Mouse (Mus musculus) embryonic fibroblast, embryonic 13.5 days (primary cell): ENCODE measurements around the gene Hspa1l. TPM values are rescaled to one million over a fixed set of nuclear protein-coding genes. Genes with fewer than 3 reads are reported as not detected.
"Not testable (repeated sequence)": the region's sequence is repeated elsewhere in the genome, so short reads cannot be mapped to it uniquely, and the experiment has no call there.

Experiments
- H3K27ac ChIP-seq: 2 replicates; pipeline ENCODE4 v1.5.1; 2012; ENCODE audit warnings: low read length, control low read depth, inconsistent platforms; ENCODE audit not compliant: insufficient read depth
- H3K4me1 ChIP-seq: 2 replicates; pipeline ENCODE4 v1.6.1; 2011; ENCODE audit warnings: low read length; ENCODE audit not compliant: control insufficient read depth, insufficient read depth
- H3K4me3 ChIP-seq: 2 replicates; pipeline ENCODE4 v1.5.1; 2011; ENCODE audit warnings: mild to moderate bottlenecking, control low read depth, low read length; ENCODE audit not compliant: insufficient read depth
- CTCF ChIP-seq: IDR thresholded peaks from 2 replicates; pipeline ENCODE4 v1.5.1; 2011; ENCODE audit warnings: mild to moderate bottlenecking, control low read depth, low read length, moderate library complexity, borderline replicate concordance; ENCODE audit not compliant: insufficient read depth
- POLR2A ChIP-seq: IDR thresholded peaks from 2 replicates; pipeline ENCODE4 v1.6.1; 2011; ENCODE audit warnings: low read depth, mild to moderate bottlenecking, control low read depth, low read length, moderate library complexity
- polyA plus RNA-seq: library from polyadenylated mRNA; stranded (reverse); fragments of >200 nt; gene quantifications from 2 replicates; pipeline ENCODE4 v1.2.4, GENCODE M21; 2011; ENCODE audit warnings: low read depth; ENCODE audit not compliant: missing spikeins, insufficient read length

Gene Hspa1l
- polyA plus RNA-seq, result not detected in 2 replicates

DNA sequence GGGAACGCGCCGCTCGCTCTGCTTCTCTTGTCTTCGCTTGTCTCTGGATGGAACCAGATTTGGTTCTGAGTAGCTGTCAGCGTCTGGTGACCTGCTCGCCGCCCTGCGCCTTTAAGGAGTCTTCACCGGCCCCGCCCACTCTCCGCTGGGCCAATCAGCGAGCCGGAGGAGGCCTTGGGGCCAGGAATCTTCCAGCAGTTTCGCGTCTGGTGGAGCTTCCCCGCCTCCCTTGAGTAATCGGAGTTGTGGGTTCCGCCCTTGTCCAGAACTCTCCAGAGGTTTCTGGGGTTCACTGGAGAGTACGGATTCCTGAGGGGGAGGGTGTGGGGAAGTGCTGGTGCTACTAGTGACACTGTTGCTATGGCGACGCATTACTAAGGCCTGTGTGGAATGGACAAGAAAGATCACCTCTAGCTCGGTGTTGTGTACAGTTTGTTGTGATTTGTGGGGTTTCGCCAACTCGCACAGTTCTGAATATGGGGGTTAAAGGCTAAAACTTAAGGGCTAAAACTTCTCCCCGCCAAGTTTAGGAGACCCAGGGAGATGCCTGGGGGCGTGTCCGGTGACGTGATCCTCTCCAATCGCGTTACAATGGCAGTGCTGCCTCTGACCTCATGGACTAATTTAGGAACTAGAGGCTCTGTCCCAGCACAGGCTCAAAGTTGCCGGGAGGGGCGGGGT, at the start of gene Hspa1l, which contains the start of gene Hspa1a:
Gene Hspa1l (plus strand): TSS at position 635 of the 681 bp plus-strand sequence.
Gene Hspa1a (minus strand): TSS at position 88 of the 681 bp plus-strand sequence.
- TF ChIP-seq POLR2A, result peak; percentile 84
- H3K4me1 ChIP-seq, result not testable (repeated sequence)
- Histone ChIP-seq H3K4me3 (peak within 1 kb of the TSS; percentile 24), H3K27ac (peak within 1 kb of the TSS; percentile 15; the same call in 1 of the 2 replicates)

DNA sequence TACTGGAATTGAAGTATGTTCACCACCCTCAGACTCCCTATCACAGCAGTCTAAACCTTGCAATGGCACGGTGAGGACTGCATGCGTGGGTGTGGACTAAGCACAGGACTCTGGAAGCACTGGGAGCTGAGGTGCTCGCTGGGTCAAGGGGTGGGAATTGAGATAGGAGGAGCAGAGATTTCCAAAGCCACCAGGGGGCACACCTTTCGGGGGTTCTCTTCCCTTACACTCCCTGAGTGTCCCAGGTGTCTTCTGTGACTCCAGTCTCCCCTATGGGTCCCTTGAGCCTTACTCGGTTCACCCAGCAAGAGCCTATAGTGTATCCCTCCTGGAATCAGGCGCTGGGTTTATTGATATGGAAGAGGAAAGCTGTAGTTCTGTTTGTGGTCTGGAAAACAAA, 49.6 kb upstream of the Hspa1l start:
- Histone ChIP-seq H3K4me1 (no peaks in the 10 kb centered on the region), H3K27ac (no peak overlapping the region), H3K4me3 (no peak overlapping the region)
- TF ChIP-seq CTCF (no peak), POLR2A (no peak)

GRCm38 (mm10) chr17:34924258-34924657, 48.2 kb upstream of the Hspa1l start:
- Histone ChIP-seq H3K4me3 (no peak overlapping the region), H3K27ac (no peak overlapping the region), H3K4me1 (no peaks in the 10 kb centered on the region)
- no peak for TF ChIP-seq CTCF
- TF ChIP-seq POLR2A, result no peak

- Histone ChIP-seq H3K27ac (no peak overlapping the region), H3K4me3 (no peak overlapping the region), H3K4me1 (0 out of 2 replicates have a peak, but pooled peaks cover 2% of the 10 kb centered on the region)
- TF ChIP-seq CTCF (no peak), POLR2A (no peak)
These were observed 45.0 kb upstream of the Hspa1l start for GRCm38 (mm10) chr17:34927306-34928019.

DNA sequence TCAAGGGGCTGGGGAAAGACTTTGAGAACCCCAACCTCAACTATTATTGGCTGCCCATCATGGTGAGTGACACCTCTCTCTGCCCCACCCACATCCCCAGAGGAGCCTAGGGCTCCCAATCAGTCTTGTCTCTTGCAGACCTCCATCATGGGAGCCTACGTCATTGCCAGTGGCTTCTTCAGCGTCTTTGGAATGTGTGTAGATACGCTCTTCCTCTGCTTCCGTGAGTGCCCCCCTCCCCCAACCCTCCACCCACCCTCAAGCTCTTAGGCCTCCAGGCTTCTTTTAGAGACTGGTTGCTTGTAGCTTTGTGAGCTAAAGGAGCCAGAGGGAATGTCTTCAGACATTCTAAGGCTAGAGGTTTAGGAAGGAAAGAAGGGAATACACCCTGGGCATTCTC, 43.7 kb upstream of the Hspa1l start:
- TF ChIP-seq POLR2A (no peak), CTCF (no peak)
- Histone ChIP-seq H3K27ac (no peak overlapping the region), H3K4me1 (0 out of 2 replicates have a peak, but pooled peaks cover 2% of the 10 kb centered on the region), H3K4me3 (no peak overlapping the region)

GRCm38 (mm10) chr17:34931061-34931734, 41.3 kb upstream of the Hspa1l start, which contains the start of gene Neu1:
TSS of gene Neu1 (plus strand) at chr17:34931253.
- Histone ChIP-seq H3K4me1 (0 out of 2 replicates have a peak, but pooled peaks cover 2% of the 10 kb centered on the region), H3K27ac (no peak within 1 kb of the TSS), H3K4me3 (peak within 1 kb of the TSS; percentile 79)
- peak; percentile 81 for TF ChIP-seq POLR2A
- TF ChIP-seq CTCF, result peak; percentile 13; the same call in 1 of the 2 replicates

DNA sequence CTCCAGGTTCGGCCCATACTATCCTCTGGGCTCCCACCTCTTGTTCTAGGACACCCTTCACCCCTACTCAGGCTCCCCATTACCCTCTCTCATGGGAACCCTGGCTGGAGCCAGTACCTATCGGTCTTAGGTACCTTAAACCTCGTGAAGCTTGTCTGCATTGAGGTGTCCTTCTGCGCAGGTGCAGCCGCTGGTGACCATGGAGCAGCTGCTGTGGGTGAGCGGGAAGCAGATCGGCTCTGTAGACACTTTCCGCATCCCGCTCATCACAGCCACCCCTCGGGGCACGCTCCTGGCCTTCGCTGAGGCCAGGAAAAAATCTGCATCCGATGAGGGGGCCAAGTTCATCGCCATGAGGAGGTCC, 40.8 kb upstream of the Hspa1l start:
- Histone ChIP-seq H3K27ac (no peak overlapping the region), H3K4me1 (0 out of 2 replicates have a peak, but pooled peaks cover 2% of the 10 kb centered on the region), H3K4me3 (peak overlapping the region; percentile 79)
- TF ChIP-seq POLR2A (no peak), CTCF (no peak)

GRCm38 (mm10) chr17:34932287-34932686, 40.2 kb upstream of the Hspa1l start:
- Histone ChIP-seq H3K27ac (no peak overlapping the region), H3K4me1 (0 out of 2 replicates have a peak, but pooled peaks cover 2% of the 10 kb centered on the region), H3K4me3 (peak overlapping the region; percentile 79)
- no peak for TF ChIP-seq POLR2A
- no peak for TF ChIP-seq CTCF

- TF ChIP-seq CTCF (no peak), POLR2A (no peak)
- no peak overlapping the region for H3K4me3 ChIP-seq
- no peak overlapping the region for H3K27ac ChIP-seq
- 0 out of 2 replicates have a peak, but pooled peaks cover 2% of the 10 kb centered on the region for H3K4me1 ChIP-seq
These were observed 38.5 kb upstream of the Hspa1l start for GRCm38 (mm10) chr17:34934031-34934430.
